Mouse (Mus musculus): Measurements from ENCODE around the gene Wdr63. TPM values are rescaled to one million over a fixed set of nuclear protein-coding genes. Genes with fewer than 3 reads are reported as not detected.

Gene Wdr63
- 0.33 TPM in 1 of 2 replicates, not detected in the other for total RNA-seq (2021)
- long read RNA-seq, experiment 1, result 0 reads
- long read RNA-seq, experiment 2, result 0 reads

DNA sequence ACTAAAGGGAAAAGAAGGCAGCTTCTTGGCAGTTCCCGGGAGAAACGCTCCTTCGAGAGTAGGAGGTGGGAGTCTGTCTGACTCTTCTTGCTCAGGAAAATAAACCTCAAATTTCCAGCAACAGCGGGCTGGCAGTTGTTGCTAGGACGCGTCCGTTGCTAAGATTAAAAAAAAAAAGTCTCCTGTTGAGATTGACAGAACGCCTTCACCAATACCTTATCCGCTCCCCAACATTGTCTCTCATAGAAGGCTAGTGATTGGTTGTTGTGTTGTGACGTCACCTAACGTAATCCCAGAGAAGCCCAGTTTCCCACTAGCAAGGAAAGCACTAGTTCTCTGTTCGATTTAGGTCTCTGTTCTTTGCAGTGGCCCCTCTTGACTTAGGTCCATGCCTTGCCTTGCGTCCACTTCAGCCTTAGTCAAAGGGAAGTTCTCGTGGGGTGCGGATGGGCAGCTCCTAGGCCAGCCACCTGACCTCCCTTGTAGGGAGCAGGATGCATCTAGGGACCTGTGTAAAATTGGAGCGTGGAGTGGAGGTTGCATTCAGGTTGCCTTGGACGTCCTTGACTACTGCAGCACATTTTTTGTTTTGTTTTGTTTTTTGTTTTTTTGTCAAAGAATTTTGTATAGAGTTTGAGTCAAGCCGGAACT, at the start of gene Wdr63:
TSS of gene Wdr63 (minus strand) at position 210 of the 651 bp plus-strand sequence.
- peak; percentile 76 for DNase-seq

DNA sequence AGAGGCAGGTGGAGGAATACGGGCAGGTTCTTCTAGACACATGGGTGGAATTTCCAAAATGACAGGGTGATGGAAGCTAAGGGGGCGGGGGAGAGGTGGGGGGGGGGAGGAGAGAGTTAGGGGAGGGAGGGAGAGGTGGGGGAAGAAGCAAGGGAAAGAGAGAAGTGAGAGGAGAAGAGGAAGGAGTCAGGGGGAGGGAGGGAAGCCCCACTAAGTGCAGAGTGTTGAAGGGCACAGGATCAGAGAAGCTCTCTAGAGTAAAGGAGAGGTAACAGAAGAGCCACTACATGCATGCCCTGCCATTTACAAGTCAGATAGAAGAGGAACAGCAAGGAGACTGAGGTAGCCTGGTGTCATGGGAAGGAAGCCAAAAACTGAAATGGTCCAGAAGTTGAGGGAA, 48.9 kb upstream of the Wdr63 start:
- DNase-seq, result no peak

DNA sequence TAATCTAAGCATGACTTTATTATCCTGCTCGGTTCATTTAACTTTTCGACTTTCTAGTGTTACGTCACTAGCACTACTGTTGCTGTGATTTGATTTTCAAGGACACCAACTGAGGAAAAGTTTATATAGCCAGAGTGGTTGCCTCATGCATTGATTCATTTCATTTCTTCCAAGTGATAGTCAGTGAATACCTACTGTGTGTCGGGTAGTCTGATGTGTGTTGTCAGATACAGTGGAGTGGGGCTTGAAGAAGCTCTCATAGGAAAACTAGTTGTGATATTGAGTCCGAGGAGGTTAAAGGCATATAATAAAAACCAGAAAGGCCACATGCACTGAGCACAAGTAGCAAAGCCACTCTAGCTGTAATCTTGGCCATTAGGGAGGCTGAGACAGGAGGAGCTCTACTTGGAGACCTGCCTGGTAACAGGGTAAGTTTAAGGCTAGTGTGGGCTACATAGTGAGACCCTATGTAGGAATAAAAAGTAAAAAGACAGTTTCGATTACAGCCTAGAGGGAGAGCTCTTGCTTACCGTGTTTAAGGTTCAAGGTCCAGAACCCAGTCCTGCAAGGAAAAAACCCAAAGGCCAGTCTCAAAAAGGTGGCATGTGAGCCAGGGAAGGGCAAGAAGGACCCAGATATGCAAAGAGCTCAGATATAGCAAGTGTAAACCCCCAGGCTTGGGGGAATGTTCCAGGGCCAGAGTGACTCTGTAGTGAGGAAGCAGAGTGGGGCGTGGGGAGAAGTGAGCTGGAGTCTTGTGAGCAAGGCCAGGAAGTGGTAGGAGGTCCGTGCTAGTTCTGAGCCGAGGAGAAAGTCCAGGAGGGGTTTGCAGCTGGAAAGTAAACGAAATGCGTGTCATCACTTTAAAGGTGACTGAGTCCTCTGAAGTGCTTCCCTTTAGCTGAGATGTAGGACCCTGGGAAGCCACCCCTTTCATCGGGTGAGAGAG, 48.0 kb upstream of the Wdr63 start:
- DNase-seq, result no peak

DNA sequence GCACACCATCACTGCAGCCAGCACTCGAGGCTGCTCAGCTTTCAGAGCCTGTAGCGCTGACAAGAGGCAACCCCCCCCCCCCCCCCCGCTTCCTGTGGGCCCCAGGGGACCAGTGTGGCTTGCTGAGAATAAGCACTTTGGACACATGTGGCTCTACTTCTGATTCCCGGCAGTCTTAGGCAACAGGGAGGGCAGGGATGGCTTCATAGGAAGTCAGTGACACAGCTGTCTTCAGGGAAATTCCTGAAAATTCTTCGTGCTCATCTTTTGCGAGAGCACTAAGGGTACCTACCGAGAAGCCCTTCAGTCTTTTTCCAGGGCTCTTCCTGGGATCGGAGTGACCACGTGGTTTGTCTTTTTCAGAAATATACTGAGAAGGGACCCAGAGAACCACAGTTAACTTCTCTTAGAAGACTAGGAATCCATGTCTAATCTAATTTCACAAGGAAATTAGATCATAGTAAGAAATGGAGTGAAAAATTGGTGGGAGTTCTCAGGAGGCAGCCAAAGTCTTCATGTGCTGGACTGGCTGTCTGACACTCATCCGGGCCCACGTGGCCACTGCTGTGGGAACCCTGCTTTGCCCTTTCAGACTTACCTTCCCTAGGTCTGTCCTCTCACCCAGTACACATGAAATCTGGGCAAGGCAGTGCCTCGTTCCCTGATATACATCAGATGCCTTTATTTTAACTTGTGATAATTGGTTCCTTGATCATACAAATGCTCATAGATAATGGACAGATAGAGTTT, 46.1 kb upstream of the Wdr63 start:
- DNase-seq, result no peak

DNA sequence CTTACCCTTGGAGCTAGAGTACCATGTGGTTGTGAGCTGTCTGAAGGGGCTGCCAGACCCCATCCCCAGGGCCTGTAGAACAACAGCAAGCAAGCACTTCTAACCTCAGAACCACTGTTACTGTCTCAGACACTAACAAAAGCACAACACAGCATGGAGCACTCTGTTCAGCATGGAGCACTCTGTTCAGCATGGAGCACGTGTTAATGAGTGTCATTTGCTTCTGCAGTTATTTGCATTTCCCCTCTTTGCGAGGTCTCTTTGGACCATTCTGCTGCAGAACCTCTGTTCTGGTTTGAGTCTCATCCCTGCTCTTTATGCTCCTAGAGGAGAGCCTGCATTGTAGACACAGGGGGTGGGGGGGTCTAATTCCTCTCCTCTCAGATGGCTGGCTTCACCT, 45.0 kb upstream of the Wdr63 start:
- DNase-seq, result no peak

DNA sequence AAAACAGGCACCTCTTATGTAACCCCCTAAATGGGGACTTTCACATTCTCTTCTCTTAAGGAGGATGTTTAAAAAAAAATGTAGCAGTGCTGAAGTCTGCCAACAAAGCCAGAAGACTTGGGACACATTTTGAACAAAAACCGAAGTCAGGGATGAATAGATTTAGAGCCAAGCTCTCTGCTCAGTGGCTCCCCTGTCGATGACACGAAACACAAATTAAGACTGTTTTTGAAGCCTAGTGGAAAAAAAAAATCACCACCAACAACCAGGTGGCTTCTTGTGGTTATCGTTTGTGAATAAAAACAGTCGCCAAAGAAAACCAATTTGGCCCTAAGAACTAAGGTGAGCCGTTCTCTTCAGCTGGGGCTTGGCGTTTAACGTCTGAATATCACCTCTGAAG, 44.4 kb upstream of the Wdr63 start:
- DNase-seq, result no peak

DNA sequence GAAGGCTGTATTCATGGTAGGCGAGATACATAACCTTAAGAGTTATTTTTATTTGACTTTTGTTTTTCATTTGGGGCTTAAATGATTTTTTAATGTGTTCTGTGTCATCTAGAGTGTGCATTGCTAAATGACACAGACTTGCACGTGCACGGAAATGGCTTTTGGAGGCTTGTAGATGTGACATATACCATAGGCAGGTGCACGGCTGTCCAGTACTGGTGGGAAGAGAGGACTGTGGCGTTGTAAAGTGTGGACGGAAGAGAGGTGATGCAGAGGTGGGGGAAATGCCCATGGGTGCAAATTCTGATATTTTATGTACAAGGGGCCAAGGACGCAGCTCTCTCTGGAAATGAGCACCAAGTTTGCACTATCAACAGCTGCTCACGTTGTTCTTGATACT, 43.8 kb upstream of the Wdr63 start:
- no peak for DNase-seq

DNA sequence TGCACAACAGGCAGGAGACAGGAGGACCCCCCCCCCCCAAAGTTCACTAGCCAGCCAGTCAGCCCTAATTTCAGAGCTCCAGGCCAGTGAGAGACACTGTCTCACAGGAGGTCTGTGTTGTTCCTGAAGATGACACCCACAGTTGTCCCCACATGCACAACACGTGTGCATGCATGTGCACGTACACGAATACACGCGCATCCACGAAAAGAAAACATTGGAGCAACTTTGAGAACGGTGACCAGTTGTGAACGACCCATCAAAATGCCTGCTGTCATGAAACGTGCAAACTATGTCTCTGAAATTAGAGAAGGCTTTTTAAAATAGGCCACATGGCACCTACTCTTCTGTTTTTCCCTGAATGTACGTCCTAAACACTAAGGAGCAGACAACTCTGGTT, 43.4 kb upstream of the Wdr63 start:
- DNase-seq, result no peak

DNA sequence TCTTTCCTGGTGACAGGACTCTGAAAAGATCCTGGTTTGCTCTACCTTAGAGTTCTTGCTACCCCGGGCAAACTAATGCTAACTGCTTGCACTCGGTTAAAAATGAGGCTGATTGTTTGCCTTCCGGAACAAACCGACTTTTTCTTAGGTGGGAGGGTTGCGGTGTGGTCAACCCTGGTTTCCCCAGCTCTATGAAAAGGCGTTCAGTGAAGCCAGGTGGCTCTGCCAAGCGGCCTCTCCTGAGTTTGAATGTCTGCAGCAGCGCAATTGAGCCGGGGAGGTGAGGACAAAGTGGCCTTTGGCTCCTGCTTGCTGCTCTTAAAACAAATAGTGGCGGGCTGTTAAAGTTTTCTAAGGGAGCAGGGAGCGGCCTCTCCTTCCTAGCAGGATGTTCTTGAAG, 42.6 kb upstream of the Wdr63 start:
- peak; percentile 11 for DNase-seq

DNA sequence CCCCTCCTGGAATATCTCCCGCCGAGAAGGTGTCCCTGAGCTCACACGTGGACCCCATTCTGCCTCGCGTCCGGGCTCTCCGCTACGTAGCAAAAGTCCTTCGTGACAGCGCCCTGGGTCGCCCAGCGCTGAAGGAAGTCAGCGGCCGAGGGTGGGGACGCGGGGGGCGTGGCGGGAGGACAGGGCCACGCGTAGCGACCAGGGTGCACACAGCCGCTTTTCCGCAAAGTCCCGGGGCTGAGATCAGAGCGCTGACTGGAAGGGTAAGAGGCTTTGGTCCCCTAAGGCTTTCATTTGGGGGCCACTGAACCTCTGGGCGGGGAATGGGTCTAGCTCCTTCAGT, 42.1 kb upstream of the Wdr63 start:
- DNase-seq, result peak; percentile 66

DNA sequence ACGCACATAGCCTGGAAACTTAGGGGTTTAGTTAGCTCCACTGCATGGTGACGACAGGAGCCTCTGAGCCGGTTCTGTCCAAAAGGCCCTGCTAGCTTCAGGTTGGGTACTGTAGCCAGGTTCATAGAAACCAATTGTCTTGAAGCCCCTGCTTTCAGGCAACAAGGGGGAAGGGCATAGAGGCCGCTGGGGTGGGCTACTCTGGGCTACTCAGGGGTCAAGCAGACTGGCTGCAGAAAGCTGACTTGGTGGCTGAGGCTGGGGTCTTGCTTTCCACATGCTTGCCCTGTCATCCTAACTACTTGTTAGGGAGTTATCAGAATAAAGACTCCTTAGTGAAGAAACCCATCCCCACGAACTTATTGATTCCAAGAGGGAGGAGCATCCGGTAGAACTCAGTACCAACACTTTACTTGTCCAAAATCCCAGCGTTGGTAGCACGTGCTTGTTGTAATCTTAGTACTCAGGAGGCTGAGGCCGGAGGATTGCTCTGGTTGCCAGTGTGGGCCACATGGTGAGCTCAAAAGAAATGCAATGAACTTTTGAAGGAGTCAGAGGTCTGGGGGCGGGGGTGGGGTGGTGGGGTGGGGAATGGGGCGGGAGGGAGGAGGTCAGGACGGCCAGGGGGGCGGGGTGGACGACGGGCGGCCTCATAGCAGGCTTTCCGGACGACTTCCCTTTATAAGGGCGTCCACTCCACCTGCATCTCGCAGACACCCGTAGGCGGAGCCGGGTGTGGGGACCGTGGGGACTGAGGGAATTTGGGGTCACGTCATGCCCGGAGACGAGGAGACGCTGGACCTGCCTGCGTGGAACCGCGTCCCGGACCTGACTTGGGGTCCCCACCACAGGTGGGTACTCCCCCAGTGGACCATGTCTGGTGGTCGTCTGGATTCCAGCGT, 41.5 kb upstream of the Wdr63 start, which contains the start of gene Mcoln2:
TSS of gene Mcoln2 (plus strand) at position 678 of the 902 bp plus-strand sequence.
- DNase-seq, result peak; percentile 21

DNA sequence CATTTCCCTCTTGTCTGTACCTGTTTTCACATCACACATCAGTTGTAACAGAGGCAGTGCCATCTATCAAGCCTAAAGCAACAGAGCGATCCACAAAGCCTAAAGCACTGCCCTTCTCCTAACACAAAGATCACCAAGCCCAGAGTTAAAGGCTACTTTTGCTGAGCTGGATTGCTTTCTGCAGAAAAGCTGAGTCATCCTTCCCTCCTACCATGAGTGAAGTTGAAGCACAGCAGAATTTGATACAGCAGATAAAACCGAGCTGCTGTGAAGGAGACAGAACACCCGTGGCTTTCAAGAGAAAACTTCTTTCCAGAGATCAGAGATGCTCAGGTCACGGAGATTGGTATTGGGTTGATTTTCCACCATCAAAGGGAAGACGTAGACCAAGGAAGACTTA, 38.2 kb upstream of the Wdr63 start:
- DNase-seq, result no peak

DNA sequence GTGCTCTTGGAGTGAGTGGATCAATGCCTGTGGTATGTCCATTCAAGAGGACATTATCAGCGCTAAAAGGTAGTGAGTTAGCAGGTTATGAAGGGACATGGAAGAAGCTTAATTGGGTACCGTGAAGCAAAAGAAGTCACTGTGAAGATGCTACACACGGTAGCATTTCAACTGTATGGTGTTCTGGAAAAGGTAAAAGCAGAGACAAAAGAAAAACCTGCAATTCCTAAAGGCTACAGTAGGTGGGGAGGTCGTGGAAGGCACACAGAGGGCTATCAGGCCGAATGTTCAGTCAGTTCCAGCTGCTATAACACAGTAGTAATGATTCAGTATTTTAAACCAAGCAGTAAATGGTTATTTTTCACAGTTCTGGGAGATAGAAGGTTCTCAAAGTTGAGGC, 37.6 kb upstream of the Wdr63 start:
- DNase-seq, result no peak

DNA sequence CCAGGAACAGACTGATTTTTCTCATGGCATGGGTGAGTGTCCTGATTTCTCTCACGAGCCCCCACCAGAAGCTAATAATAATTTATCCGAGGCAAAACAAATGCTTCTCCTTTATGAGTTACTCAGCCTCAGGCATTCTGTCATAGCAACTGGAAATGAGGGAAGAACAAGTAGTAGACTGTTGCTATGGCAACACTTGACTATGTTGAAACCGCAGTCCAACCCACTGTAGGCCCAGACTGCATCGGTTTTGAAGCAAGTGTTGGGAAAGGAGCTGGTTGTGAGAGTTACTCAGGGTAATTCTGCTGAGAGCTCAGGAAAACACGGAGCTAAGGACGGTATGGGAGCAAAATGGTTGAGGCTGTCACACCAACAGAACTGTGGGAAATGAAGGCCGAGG, 34.6 kb upstream of the Wdr63 start:
- DNase-seq, result no peak

DNA sequence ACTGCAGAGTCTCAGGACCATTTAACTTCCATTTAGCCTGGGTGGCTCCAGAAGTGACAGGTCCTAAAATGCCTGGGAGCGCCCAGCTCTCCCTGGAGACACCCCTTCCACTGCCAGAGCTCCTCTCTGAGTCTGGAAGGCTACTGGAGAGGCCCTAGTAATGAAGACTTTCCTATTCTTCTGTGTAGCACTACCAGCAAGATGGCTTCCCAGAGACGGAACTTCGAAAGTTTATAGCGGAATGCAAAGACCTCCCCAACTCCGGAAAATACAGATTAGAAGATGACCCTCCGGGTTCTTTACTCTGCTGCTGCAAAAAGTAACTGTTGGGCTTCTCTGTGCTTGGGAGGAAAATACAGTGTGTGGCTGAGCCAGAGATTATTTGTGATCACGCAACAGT, 32.3 kb upstream of the Wdr63 start:
- no peak for DNase-seq

DNA sequence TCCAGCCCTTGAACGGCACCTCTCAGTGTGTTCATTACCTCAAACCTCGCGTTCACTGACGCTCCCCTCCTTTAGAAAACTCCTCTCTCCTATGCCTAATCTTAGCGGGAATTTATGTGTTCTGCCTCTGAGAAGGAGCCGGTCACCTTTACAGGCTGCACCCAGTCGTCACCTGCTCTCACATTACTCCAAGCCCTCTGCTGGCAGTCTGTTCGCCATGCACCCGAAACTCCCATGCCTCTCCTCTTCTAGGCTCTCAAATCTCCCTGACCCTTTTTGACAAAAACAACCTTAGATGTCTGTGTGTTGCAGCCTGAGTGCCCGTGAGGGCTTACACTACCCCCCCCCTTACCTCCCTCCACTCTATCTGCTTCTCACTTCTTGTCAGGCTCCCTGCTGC, 28.5 kb upstream of the Wdr63 start:
- DNase-seq, result no peak

DNA sequence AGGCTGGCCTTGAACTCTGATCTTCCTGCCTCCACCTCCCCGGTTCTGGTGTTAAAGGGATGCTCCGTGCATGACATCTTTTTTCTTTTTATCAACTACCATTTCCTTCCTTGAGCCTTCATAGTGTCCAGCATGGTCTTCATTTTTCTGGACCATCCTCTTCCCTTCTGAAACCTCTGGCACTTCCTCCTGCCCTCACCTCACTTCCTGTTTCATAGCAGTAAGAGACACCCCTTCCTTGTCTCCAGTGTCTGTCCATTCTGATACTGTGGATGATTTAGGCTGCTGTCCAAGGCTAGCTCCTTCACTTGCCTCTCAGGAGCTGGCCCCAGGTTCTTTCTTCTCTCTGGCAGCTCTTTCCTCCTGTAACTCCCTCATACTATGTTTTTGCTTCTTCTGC, 27.5 kb upstream of the Wdr63 start:
- no peak for DNase-seq

DNA sequence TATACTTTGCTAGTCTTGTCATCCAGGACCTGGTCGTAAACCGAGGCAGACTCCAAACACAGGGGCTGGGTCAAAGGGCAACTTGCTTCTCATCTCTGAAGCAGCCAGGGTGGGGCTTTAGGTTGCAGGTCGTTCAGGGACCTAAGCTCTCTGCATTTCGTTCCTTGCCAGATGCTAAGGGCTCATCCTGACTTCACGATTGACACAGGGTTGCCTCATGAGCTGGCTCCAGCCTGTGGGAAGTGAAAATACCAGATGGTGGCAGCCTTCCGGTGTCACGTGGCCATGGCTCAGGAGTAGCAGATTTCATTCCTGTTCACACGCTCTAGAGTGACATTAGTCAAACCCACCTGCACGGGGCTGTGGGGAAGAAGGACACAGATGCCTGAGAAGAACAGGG, 26.9 kb upstream of the Wdr63 start:
- DNase-seq, result no peak

DNA sequence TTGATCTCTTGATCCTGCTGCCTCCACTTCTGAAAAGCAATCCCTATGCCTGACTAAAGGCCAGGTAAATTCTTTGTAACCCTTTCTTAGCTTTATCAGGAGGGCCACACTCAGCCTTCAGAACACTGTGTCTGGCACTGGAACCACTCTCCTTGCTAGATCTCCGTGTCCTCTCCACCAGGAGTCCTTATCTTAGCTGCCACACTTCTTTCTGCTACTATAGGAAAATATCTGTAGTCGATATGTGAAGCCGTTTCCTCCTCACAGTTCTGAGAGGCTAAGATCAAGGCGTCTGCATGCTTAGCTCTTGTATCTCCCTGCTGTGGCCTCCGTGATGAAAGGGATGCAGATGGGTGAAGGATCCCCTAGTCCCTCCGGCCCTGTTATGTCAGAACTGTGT, 19.3 kb upstream of the Wdr63 start:
- no peak for DNase-seq

DNA sequence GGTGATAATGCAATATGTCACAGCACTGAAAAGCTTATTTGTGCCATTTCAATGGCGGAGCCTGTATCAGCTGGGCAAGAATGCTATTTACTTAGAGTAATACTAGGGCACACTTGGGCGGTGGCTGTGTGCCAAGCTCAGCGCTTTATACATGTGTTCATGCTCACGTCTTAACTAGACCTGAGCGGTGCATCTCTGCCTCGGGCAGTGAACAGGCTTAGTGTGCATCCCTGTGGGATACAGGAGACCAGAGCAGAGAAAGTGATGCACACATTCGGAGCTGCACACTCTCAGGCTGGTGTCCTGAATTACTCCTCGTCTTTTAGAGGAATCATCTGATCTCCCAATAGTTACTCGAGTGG, 15.5 kb upstream of the Wdr63 start:
- no peak for DNase-seq

DNA sequence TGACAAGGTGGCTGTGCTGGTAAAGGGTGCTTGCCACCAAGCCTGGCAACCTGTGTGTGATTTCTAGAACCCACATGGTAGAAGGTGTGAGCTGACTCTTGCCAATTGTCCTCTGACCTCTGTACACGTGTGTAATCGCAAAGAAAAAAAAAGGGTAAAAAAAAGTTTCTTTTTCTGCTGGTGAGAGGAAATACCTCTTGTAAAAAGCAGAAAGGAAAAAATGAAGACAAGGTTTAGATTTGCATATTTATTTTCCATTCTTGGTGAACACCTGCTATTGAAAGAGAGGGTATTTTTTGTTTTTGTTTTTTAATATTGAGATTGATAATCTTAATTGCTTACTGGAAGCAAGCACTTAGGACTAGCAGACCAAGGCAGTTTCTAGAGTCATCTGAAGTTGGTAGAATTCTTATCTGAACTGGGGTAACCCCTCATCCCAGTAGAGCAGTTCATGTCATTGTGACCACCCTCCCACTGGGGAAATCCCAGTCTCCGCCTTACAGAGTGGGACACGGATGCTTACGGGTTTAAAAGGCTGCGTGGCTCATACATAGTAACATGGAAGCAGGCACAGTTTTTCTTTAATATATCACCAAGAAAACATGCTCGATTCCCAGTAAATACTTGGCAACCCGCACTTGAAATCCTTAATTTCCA, 15.0 kb upstream of the Wdr63 start:
- no peak for DNase-seq

DNA sequence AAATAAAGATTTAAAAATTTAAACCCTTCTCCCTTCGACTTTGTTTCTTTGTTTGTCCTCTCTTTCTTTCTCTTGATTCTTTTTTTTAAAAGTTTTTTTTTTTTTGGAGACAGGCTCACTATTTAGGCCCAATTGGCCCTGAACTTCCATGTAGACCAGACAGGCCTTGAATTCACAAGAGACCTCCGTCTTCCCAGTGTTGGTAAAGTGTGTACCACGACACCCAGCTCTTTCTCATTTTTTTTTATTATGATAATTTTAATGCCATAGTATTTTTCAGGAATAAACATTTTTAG, 14.1 kb upstream of the Wdr63 start:
- no peak for DNase-seq

All from adrenal gland, postnatal 14 days (tissue).